Mouse (Mus musculus) lung, adult 2 months (tissue): ENCODE measurements at regions not wholly inside any gene's neighbourhood (a gene's known extent, or its start where the extent isn't known, plus 50 kb on each side); places are given as distances from the start of the nearest gene placed in this dataset.
A peak's percentile ranks its signal among the peaks of the same experiment; 100 is the strongest.

Experiments
- DNase-seq: peaks from one replicate; pipeline ENCODE4 v3.0.0; 2022
- H3K4me1 ChIP-seq: fragments of 200-500 bp; 2 replicates; pipeline ENCODE4 v1.6.1; 2011; ENCODE audit warnings: low read length; ENCODE audit not compliant: control insufficient read depth, insufficient read depth
- H3K4me3 ChIP-seq: fragments of 200-500 bp; replicated peaks from 2 replicates; pipeline ENCODE3; 2011; ENCODE audit warnings: low read depth, mild to moderate bottlenecking, control low read depth, low read length; ENCODE audit errors: extremely low read depth
- CTCF ChIP-seq: fragments of 200-500 bp; IDR thresholded peaks from 2 replicates; pipeline ENCODE4 v1.5.1; 2011; ENCODE audit warnings: mild to moderate bottlenecking, low read length, control low read depth; ENCODE audit not compliant: insufficient read depth
- POLR2A ChIP-seq: fragments of 200-500 bp; IDR thresholded peaks from 2 replicates; pipeline ENCODE4 v1.6.1; 2011; ENCODE audit warnings: low read depth, mild to moderate bottlenecking, control low read depth, low read length, borderline replicate concordance; ENCODE audit errors: extremely low read depth
- WGBS: fragments of 180-500 bp; shearing (Covaris S2); methylation state at CpG from one replicate; pipeline ENCODE4 v1.1.7; 2018; 5-methylcytosine and 5-hydroxymethylcytosine counted together

DNA sequence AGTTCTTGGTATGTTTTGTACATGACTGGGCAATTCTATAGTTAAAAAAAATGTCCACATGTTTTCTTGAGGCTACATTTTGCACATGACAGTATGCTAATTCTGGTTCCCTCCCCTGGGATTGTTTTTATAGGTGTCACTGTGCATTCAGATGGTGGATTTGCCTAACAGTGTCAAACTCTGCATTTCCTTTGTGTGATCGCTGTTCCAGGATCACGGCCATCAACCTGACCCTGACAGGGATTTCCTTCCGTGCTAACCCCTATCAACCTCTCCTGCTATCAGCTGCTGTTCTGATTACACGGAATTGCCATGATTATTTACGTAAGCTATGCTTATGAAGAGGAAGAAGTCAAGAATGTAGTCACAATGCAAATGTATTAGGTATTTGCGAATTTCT, 155.1 kb upstream of the Tmem45b start:
- H3K4me1 ChIP-seq, result no peaks in the 10 kb centered on the region
- WGBS, result 41% methylated on average over 6 of the region's 6 CpGs
- no peak overlapping the region for H3K4me3 ChIP-seq
- DNase-seq, result no peak
- no peak for TF ChIP-seq CTCF

GRCm38 (mm10) chr9:31614250-31614945, 150.1 kb upstream of the Tmem45b start:
- WGBS, result 55% methylated on average over 13 of the region's 13 CpGs
- Histone ChIP-seq H3K4me3 (no peak overlapping the region), H3K4me1 (no peaks in the 10 kb centered on the region)
- DNase-seq, result peak; percentile 44
- TF ChIP-seq CTCF, result no peak
- TF ChIP-seq POLR2A, result no peak

DNA sequence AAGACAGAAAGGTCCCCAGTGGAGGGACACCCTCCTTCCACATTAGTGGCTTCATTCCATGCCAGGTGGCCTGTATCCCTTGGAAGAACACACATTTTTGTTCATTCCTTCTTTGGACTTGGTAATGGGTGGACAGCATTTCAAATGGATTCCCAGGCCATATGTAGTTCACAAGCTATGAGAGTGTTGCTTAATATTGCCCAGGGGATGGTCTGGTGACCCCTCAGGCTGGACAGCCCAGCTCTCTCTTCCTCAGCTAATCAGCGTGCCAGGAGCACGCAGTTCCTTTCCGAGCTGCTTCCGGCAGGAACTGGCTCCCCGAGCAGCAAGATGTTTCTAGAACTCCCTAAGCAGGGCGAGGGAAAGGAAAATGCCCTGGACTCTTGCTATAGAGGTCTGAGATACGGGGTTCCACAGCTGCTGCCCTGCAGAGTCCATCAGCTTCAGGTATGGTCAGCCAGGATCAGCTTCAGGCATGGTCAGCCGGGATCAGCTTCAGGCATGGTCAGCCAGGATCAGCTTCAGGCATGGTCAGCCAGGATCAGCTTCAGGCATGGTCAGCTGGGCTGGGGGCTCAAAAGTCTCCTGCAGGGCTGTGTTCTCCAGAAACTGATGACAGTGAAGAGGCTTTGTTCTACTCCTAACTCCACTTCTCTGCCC, 146.9 kb upstream of the Tmem45b start:
- no peak overlapping the region for H3K4me3 ChIP-seq
- WGBS, result 61% methylated on average over 8 of the region's 8 CpGs
- no peak for DNase-seq

GRCm38 (mm10) chr9:31610631-31611030, 146.4 kb upstream of the Tmem45b start:
- 55% methylated on average over 4 of the region's 4 CpGs for WGBS
- no peak overlapping the region for H3K4me3 ChIP-seq

More for the DNA sequence above, 146.9 kb upstream of the Tmem45b start:
- TF ChIP-seq POLR2A (no peak), CTCF (no peak)
- no peaks in the 10 kb centered on the region for H3K4me1 ChIP-seq

DNA sequence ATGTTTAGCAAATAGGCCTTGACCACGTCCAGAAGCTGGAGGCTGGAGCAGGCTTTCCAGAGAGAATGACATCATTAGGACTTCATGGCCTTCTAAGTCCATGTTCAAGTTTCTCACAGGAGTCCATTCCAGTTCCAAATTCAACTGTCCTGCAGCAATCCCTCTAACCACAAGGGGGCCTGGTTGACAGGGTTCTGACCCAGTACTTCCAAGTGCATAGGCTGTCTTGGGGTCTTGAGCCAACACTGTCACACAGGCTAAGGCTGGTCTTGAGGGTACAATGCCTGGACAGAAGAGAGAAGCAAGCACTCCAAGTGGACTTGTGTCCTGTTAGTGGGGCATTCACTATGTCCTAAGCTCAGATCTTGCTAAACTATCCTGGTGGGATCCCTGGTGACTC, 145.9 kb upstream of the Tmem45b start:
- 56% methylated on average over 1 of the region's 1 CpGs for WGBS
- DNase-seq, result peak; percentile 12

More at GRCm38 (mm10) chr9:31610631-31611030, 146.4 kb upstream of the Tmem45b start:
- no peak for DNase-seq
- H3K4me1 ChIP-seq, result no peaks in the 10 kb centered on the region
- no peak for TF ChIP-seq POLR2A
- no peak for TF ChIP-seq CTCF

DNA sequence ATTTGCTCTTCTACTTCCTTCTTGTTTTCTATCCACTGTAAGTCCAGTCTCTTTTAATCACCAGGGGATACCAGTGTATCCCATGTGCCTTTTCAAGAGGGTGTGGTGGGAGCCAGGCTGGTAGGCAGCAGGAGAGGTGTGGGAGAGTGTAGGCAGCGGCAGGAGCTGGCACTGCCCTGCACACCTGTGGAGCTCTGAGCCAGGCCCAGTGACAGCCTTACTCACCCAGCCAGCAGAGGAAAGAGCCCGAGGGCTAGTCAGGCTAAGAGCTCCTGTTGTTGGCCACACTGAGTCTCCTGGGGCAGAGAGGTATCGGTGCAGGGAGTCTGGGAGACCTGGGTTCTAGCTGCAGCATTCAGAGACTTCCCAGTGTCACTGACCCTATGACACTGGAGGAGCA, 145.5 kb upstream of the Tmem45b start:
- no peaks in the 10 kb centered on the region for H3K4me1 ChIP-seq
- DNase-seq, result no peak
- 87% methylated on average over 3 of the region's 3 CpGs for WGBS
- TF ChIP-seq CTCF (no peak), POLR2A (no peak)
- no peak overlapping the region for H3K4me3 ChIP-seq

More for the DNA sequence above, 145.9 kb upstream of the Tmem45b start:
- no peak for TF ChIP-seq POLR2A
- peak; percentile 39 for TF ChIP-seq CTCF
- no peaks in the 10 kb centered on the region for H3K4me1 ChIP-seq
- H3K4me3 ChIP-seq, result no peak overlapping the region

DNA sequence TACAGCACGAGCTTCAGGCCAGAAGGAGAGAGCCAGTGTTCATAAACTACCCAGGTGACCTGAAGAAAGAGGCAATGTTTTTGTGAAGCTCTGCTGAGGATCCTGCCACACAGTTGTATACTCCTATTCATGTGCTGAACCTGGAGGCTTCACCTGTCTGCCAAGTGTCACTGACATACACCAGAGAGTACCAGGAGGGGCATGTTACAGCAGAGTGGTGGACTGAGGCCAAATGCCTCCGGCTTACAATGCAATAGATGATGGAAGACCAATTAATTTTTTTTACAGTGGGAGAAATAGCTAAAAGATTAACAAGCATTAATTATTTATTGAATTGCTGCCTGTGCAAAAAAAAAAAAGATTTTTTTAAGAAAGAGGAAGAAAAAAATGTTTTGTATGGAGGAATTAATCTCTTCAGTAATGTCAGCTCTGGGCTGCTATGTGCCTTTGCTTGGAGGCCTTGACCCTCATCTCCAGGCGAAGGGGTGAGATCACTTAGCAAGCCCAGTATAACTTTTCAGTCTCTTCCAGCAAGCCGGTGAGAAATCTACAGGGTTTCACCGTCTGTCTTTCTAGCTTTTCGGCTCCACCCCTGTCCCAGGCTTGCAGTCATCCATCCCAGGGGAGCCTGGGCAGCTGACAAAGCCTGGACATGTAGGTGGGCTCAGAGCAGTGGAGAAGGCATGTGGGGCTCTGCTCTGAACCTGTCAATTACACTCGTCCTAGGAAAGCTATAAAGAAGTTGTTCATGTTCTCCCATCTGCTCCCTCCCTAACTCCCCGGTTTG, 144.0 kb upstream of the Tmem45b start:
- Histone ChIP-seq H3K4me1 (no peaks in the 10 kb centered on the region), H3K4me3 (no peak overlapping the region)
- DNase-seq, result no peak
- 59% methylated on average over 8 of the region's 8 CpGs for WGBS
- TF ChIP-seq POLR2A (no peak), CTCF (no peak)

GRCm38 (mm10) chr9:31606936-31607335, 142.7 kb upstream of the Tmem45b start:
- no peak overlapping the region for H3K4me3 ChIP-seq
- TF ChIP-seq CTCF (no peak), POLR2A (no peak)
- 85% methylated on average over 6 of the region's 6 CpGs for WGBS
- no peaks in the 10 kb centered on the region for H3K4me1 ChIP-seq
- DNase-seq, result no peak

GRCm38 (mm10) chr9:31604497-31605090, 140.3 kb upstream of the Tmem45b start:
- DNase-seq, result no peak
- TF ChIP-seq CTCF (no peak), POLR2A (no peak)
- no peak overlapping the region for H3K4me3 ChIP-seq
- no peaks in the 10 kb centered on the region for H3K4me1 ChIP-seq
- WGBS, result 75% methylated on average over 6 of the region's 6 CpGs

DNA sequence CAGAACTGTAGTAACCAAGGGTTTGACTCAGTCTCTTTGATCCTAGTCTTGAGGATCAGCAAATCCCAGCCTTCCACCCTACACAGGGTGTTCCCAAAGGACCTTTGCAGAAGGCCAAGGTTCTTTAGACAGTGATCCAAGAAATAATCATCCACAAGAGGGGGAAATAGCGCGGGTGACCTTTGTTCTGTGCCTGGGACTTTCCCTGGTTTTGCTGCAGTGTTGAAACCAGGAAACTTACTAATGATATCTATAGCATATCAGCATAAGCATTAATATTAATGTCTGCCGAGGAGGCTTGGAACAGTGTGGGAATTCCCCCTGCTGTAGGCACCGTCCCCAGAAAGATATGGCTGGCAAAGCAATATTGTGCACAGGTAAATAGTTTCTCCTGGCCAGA, 138.4 kb upstream of the Tmem45b start:
- 71% methylated on average over 4 of the region's 4 CpGs for WGBS
- no peak overlapping the region for H3K4me3 ChIP-seq
- no peak for DNase-seq
- H3K4me1 ChIP-seq, result no peaks in the 10 kb centered on the region
- TF ChIP-seq CTCF (no peak), POLR2A (no peak)
